Mouse (Mus musculus): Measurements from ENCODE around the gene Snrpe.

The Snrpe gene

GRCm38 (mm10) chr1:133609771-133610502 is at the start of gene Snrpe:
Snrpe (minus strand) TSS chr1:133610291.
- DNase-seq (ENCODE audit: low spot score), result peak; percentile 100

- no peak for DNase-seq (ENCODE audit: low spot score)
These were observed 48.8 kb upstream of the Snrpe start for GRCm38 (mm10) chr1:133658878-133659277.

GRCm38 (mm10) chr1:133656811-133657210 is 46.7 kb upstream of the Snrpe start:
- no peak for DNase-seq (ENCODE audit: low spot score)

GRCm38 (mm10) chr1:133653033-133653432 is 42.9 kb upstream of the Snrpe start:
- DNase-seq (ENCODE audit: low spot score), result no peak

GRCm38 (mm10) chr1:133650288-133651055 is 40.4 kb upstream of the Snrpe start:
- no peak for DNase-seq (ENCODE audit: low spot score)

GRCm38 (mm10) chr1:133645652-133646051 is 35.6 kb upstream of the Snrpe start:
- DNase-seq (ENCODE audit: low spot score), result no peak

GRCm38 (mm10) chr1:133641163-133641562 is 31.1 kb upstream of the Snrpe start:
- no peak for DNase-seq (ENCODE audit: low spot score)

- DNase-seq (ENCODE audit: low spot score), result no peak
These were observed 28.4 kb upstream of the Snrpe start for GRCm38 (mm10) chr1:133638517-133638916.

GRCm38 (mm10) chr1:133632168-133632567 is 22.1 kb upstream of the Snrpe start:
- no peak for DNase-seq (ENCODE audit: low spot score)

GRCm38 (mm10) chr1:133625052-133625451 is 15.0 kb upstream of the Snrpe start:
- DNase-seq (ENCODE audit: low spot score), result no peak

GRCm38 (mm10) chr1:133618311-133618710 is 8.2 kb upstream of the Snrpe start:
- no peak for DNase-seq (ENCODE audit: low spot score)

- no peak for DNase-seq (ENCODE audit: low spot score)
These were observed 7.8 kb upstream of the Snrpe start for GRCm38 (mm10) chr1:133617908-133618307.

GRCm38 (mm10) chr1:133613817-133614216 is 3.7 kb upstream of the Snrpe start:
- DNase-seq (ENCODE audit: low spot score), result no peak

- no peak for DNase-seq (ENCODE audit: low spot score)
These were observed 1.3 kb upstream of the Snrpe start for GRCm38 (mm10) chr1:133611436-133611835.

- no peak for DNase-seq (ENCODE audit: low spot score)
These were observed 510 bp upstream of the Snrpe start for GRCm38 (mm10) chr1:133610601-133611000.

- DNase-seq (ENCODE audit: low spot score), result no peak
These were observed 6.9 kb downstream of the Snrpe start for GRCm38 (mm10) chr1:133603174-133603573.

- peak; percentile 70 for DNase-seq (ENCODE audit: low spot score)
These were observed 13.6 kb downstream of the Snrpe start for GRCm38 (mm10) chr1:133596298-133597007.

GRCm38 (mm10) chr1:133585995-133586537 is 24.0 kb downstream of the Snrpe start:
- no peak for DNase-seq (ENCODE audit: low spot score)

- DNase-seq (ENCODE audit: low spot score), result no peak
These were observed 38.8 kb downstream of the Snrpe start for GRCm38 (mm10) chr1:133571293-133571692.

Data from embryo, embryonic 10 days (tissue).